In the genomic region with DNA sequence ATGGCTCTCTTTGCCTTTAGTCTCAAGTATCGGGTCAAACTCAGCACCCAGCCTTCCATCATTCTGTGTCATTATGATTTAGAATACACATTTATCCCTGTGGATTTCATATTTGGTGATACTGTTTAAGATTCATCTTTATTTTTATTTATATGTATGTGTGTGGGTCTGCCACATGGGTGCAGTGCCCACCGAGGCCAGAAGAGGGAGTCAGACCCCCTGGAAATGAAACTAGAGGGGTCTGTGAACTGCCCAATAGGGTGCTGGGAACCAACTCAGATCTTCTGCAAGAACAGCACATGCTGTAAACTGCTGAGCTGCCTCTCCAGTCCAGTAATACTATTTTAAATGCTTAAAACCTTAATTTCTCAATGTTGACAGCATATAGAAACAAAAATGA, we compare ENCODE assay signal across 1 mouse cellular context.
TF ChIP-seq lines count a peak whose summit lies in the region.

No protein-coding gene starts in this region.

TF ChIP-seq in MEL, 35 proteins besides CTCF, POLR2A, EP300 and RAD21:
- TF ChIP-seq ZC3H11A (IDR thresholded peaks at IDR 0.05; ENCODE audit: low read depth, low read length) (no peak), TAL1 (IDR thresholded peaks at IDR 0.05; ENCODE audit: low read length) (no peak)
